Mouse (Mus musculus): ENCODE measurements around the gene Rev1. TPM values are rescaled to one million over a fixed set of nuclear protein-coding genes. Genes with fewer than 3 reads are reported as not detected.

Rev1 gene
- total RNA-seq (2014; rRNA removed) (18.3 and 20.1 TPM in 2 replicates), polyA plus RNA-seq (2012; rRNA removed) (4.1 and 6.9 TPM in 2 replicates)

DNA sequence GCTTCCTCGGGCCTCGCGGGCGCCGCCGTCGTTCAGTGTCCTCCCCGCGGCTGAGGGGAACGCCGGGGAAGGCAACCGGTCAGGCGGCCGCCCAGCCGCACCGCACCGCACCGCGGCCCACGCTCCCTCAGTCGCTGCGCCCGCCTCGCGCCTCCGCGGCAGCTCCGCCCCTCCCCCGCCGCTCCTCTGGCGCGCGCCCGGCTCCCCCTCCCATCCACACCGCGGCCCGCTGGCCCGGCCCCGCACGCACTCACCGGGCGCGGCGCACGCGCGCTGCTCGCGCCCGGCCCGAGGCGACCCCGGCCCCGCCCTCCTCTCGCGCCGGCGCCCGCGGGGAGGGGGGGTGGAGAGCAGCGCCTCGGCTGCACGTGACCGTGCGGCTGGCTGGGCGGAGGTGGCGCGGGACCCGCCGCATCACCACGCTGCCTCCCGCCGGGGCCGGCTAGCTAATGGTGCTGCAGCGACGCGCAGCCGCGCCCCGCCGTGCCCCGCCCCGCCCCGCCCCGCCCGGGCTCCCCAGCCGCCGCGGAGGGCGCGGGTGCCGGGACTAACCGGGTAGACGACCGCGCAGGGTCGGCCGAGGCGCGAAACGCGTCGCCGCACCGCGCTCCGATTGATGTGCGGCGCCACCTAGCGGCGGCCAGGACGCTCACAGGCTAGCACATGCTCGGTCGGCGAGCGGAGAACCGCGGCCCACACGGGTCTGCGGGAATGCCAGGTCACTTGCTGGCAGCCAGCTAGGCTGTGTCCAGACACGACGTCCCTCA is at the start of gene Rev1:
Gene Rev1 (minus strand): TSS at position 301 of the 767 bp plus-strand sequence.
- H3K27ac ChIP-seq (replicated peaks; ENCODE audit: insufficient read depth, low read depth, low read length) = peak within 1 kb of the TSS; percentile 97
- peaks cover 15% of the 10 kb centered on the region for H3K4me1 ChIP-seq (ENCODE audit: control insufficient read depth, insufficient read depth, low read length)
- no peaks in the 10 kb centered on the region for H3K36me3 ChIP-seq (ENCODE audit: control insufficient read depth, insufficient read depth, low read length)
- TF ChIP-seq CTCF (IDR thresholded peaks at IDR 0.05; ENCODE audit: low read depth, low read length) = peak; percentile 93
- TF ChIP-seq POLR2A (IDR thresholded peaks at IDR 0.05; ENCODE audit: extremely low read depth, insufficient read depth, low read length) = 0 out of 2 replicates have a peak, but pooled peaks have one; percentile 46
- no peaks in the 10 kb centered on the region for H3K27me3 ChIP-seq (ENCODE audit: control insufficient read depth, insufficient read depth, low read length)
- peak; percentile 70 for DNase-seq (ENCODE audit: extremely low read depth, low read depth, low spot score)
- peaks cover 20% of the 10 kb centered on the region for H3K79me2 ChIP-seq (ENCODE audit: control insufficient read depth, insufficient read depth, low read length)
- peak within 1 kb of the TSS; percentile 99 for H3K4me3 ChIP-seq (ENCODE audit: insufficient read depth, low read depth, low read length)
- WGBS = under 1% methylated on average over 113 of the region's 122 CpGs
- H3K9ac ChIP-seq (ENCODE audit: low read depth, low read length) = peak within 1 kb of the TSS; percentile 100

DNA sequence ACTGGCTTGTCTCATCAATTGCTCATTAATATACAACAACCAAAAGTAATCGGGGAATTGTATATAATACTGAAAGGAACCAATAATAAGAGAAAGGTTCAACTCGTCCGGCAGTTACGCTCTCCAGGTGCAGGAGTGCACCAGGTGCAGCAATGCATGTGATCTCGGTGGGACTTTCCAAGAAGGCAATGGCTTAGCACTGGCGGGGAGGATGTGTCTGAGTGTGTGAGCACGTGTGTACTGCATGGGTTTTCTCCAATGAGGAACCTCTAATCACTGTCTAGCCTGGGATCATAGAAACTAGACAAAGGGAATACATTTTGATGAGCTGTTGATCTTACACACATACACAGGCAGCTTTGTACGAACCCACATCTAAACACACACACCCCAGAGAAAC is 49.3 kb upstream of the Rev1 start:
- WGBS = 93% methylated on average over 8 of the region's 8 CpGs
- H3K27me3 ChIP-seq (ENCODE audit: control insufficient read depth, insufficient read depth, low read length) = no peaks in the 10 kb centered on the region
- H3K27ac ChIP-seq (replicated peaks; ENCODE audit: insufficient read depth, low read depth, low read length) = no peak overlapping the region
- no peaks in the 10 kb centered on the region for H3K79me2 ChIP-seq (ENCODE audit: control insufficient read depth, insufficient read depth, low read length)
- H3K4me3 ChIP-seq (ENCODE audit: insufficient read depth, low read depth, low read length) = no peak overlapping the region
- DNase-seq (ENCODE audit: extremely low read depth, low read depth, low spot score) = no peak
- H3K36me3 ChIP-seq (ENCODE audit: control insufficient read depth, insufficient read depth, low read length) = no peaks in the 10 kb centered on the region
- H3K9ac ChIP-seq (ENCODE audit: low read depth, low read length) = no peak overlapping the region
- peaks cover 3% of the 10 kb centered on the region; the same call in 1 of the 2 replicates for H3K4me1 ChIP-seq (ENCODE audit: control insufficient read depth, insufficient read depth, low read length)
- TF ChIP-seq CTCF (IDR thresholded peaks at IDR 0.05; ENCODE audit: low read depth, low read length) (no peak), POLR2A (IDR thresholded peaks at IDR 0.05; ENCODE audit: extremely low read depth, insufficient read depth, low read length) (no peak)

GRCm38 (mm10) chr1:38176077-38176476 is 46.5 kb upstream of the Rev1 start:
- 24% methylated on average over 7 of the region's 7 CpGs for WGBS
- H3K27me3 ChIP-seq (ENCODE audit: control insufficient read depth, insufficient read depth, low read length) = no peaks in the 10 kb centered on the region
- H3K27ac ChIP-seq (replicated peaks; ENCODE audit: insufficient read depth, low read depth, low read length) = no peak overlapping the region
- no peaks in the 10 kb centered on the region for H3K36me3 ChIP-seq (ENCODE audit: control insufficient read depth, insufficient read depth, low read length)
- H3K79me2 ChIP-seq (ENCODE audit: control insufficient read depth, insufficient read depth, low read length) = no peaks in the 10 kb centered on the region
- TF ChIP-seq CTCF (IDR thresholded peaks at IDR 0.05; ENCODE audit: low read depth, low read length) = no peak
- TF ChIP-seq POLR2A (IDR thresholded peaks at IDR 0.05; ENCODE audit: extremely low read depth, insufficient read depth, low read length) = no peak
- no peak overlapping the region for H3K9ac ChIP-seq (ENCODE audit: low read depth, low read length)
- H3K4me3 ChIP-seq (ENCODE audit: insufficient read depth, low read depth, low read length) = no peak overlapping the region
- H3K4me1 ChIP-seq (ENCODE audit: control insufficient read depth, insufficient read depth, low read length) = peaks cover 3% of the 10 kb centered on the region; the same call in 1 of the 2 replicates
- peak; percentile 95 for DNase-seq (ENCODE audit: extremely low read depth, low read depth, low spot score)

GRCm38 (mm10) chr1:38171874-38172273 is 42.3 kb upstream of the Rev1 start:
- Histone ChIP-seq H3K27me3 (ENCODE audit: control insufficient read depth, insufficient read depth, low read length) (no peaks in the 10 kb centered on the region), H3K9ac (ENCODE audit: low read depth, low read length) (no peak overlapping the region), H3K79me2 (ENCODE audit: control insufficient read depth, insufficient read depth, low read length) (no peaks in the 10 kb centered on the region), H3K4me1 (ENCODE audit: control insufficient read depth, insufficient read depth, low read length) (peaks cover 3% of the 10 kb centered on the region; the same call in 1 of the 2 replicates), H3K36me3 (ENCODE audit: control insufficient read depth, insufficient read depth, low read length) (no peaks in the 10 kb centered on the region), H3K4me3 (ENCODE audit: insufficient read depth, low read depth, low read length) (no peak overlapping the region), H3K27ac (replicated peaks; ENCODE audit: insufficient read depth, low read depth, low read length) (no peak overlapping the region)
- no peak for TF ChIP-seq POLR2A (IDR thresholded peaks at IDR 0.05; ENCODE audit: extremely low read depth, insufficient read depth, low read length)
- TF ChIP-seq CTCF (IDR thresholded peaks at IDR 0.05; ENCODE audit: low read depth, low read length) = no peak
- WGBS = 93% methylated on average over 4 of the region's 4 CpGs
- no peak for DNase-seq (ENCODE audit: extremely low read depth, low read depth, low spot score)

DNA sequence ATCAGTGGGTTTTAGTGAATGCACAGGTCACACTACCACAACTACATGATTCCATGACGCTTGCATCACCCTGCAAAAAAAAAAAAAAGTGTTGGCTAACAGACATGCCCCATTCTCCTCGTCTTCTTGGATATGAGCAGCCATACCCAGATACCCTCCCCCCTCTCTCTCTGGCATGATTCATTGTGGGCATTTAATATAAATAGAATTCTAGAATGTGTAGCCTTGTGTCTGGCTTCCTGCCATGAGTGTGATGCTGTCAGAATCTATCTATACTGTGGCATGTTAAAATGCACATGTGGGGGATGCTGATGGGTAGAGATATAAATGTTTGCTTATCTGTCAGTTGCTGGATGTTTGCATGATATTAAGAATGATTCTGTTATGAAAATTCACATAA is 36.1 kb upstream of the Rev1 start:
- Histone ChIP-seq H3K4me3 (ENCODE audit: insufficient read depth, low read depth, low read length) (no peak overlapping the region), H3K79me2 (ENCODE audit: control insufficient read depth, insufficient read depth, low read length) (no peaks in the 10 kb centered on the region), H3K9ac (ENCODE audit: low read depth, low read length) (no peak overlapping the region), H3K27ac (replicated peaks; ENCODE audit: insufficient read depth, low read depth, low read length) (no peak overlapping the region), H3K4me1 (ENCODE audit: control insufficient read depth, insufficient read depth, low read length) (no peaks in the 10 kb centered on the region), H3K27me3 (ENCODE audit: control insufficient read depth, insufficient read depth, low read length) (no peaks in the 10 kb centered on the region), H3K36me3 (ENCODE audit: control insufficient read depth, insufficient read depth, low read length) (no peaks in the 10 kb centered on the region)
- no peak for DNase-seq (ENCODE audit: extremely low read depth, low read depth, low spot score)
- 67% methylated on average over 2 of the region's 2 CpGs for WGBS
- TF ChIP-seq POLR2A (IDR thresholded peaks at IDR 0.05; ENCODE audit: extremely low read depth, insufficient read depth, low read length) (no peak), CTCF (IDR thresholded peaks at IDR 0.05; ENCODE audit: low read depth, low read length) (no peak)

DNA sequence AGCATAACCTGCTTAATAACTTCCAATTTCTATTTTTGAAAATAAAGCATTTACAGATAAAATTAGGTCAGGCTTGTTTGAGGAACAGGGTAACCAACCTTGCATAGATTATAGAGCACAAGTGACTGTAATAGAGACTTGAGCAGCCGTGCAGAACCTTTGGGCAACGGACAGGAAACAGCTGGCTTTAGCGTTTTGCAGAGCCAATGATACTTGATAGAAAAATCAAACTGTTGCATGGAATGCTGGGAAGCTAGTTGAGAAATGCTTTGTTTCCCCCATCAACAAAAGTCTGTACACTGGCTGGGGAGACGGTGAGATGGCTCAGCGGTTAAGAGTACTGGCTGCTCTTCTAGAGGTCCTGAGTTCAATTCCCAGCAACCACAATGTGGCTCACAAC is 20.5 kb upstream of the Rev1 start:
- 90% methylated on average over 5 of the region's 5 CpGs for WGBS
- no peak overlapping the region for H3K27ac ChIP-seq (replicated peaks; ENCODE audit: insufficient read depth, low read depth, low read length)
- TF ChIP-seq POLR2A (IDR thresholded peaks at IDR 0.05; ENCODE audit: extremely low read depth, insufficient read depth, low read length) (no peak), CTCF (IDR thresholded peaks at IDR 0.05; ENCODE audit: low read depth, low read length) (no peak)
- no peak for DNase-seq (ENCODE audit: extremely low read depth, low read depth, low spot score)
- no peaks in the 10 kb centered on the region for H3K79me2 ChIP-seq (ENCODE audit: control insufficient read depth, insufficient read depth, low read length)
- H3K27me3 ChIP-seq (ENCODE audit: control insufficient read depth, insufficient read depth, low read length) = no peaks in the 10 kb centered on the region
- no peaks in the 10 kb centered on the region for H3K4me1 ChIP-seq (ENCODE audit: control insufficient read depth, insufficient read depth, low read length)
- H3K4me3 ChIP-seq (ENCODE audit: insufficient read depth, low read depth, low read length) = no peak overlapping the region
- no peak overlapping the region for H3K9ac ChIP-seq (ENCODE audit: low read depth, low read length)
- no peaks in the 10 kb centered on the region for H3K36me3 ChIP-seq (ENCODE audit: control insufficient read depth, insufficient read depth, low read length)
